Mouse (Mus musculus) myocyte (in vitro differentiated cells): ENCODE data around the gene Hltf.

Experiments
- MYOD1 ChIP-seq, 3 experiments: IDR thresholded peaks; one replicate each; pipeline ENCODE4 v1.6.1; 2011; ENCODE audit warnings: control low read depth in 2 of 3, low read depth in 2 of 3, mild to moderate bottlenecking in 2 of 3, moderate library complexity in 1 of 3; ENCODE audit not compliant: insufficient read length in 2 of 3, control insufficient read depth in 1 of 3
- POLR2A ChIP-seq: IDR thresholded peaks from one replicate; pipeline ENCODE4 v1.6.1; 2011; ENCODE audit warnings: low read depth, mild to moderate bottlenecking, control low read depth, moderate library complexity; ENCODE audit not compliant: insufficient read length
- TCF12 ChIP-seq: IDR thresholded peaks from one replicate; pipeline ENCODE4 v1.6.1; 2011; ENCODE audit warnings: mild to moderate bottlenecking, control low read depth; ENCODE audit not compliant: poor library complexity, insufficient read depth, severe bottlenecking
- USF1 ChIP-seq: IDR thresholded peaks from one replicate; pipeline ENCODE4 v1.6.1; 2011; ENCODE audit warnings: low read depth, mild to moderate bottlenecking, control low read depth, moderate library complexity

- TF ChIP-seq POLR2A (no peak), TCF12 (no peak), MYOD1 (IDR thresholded peaks at IDR 0.05; ENCODE audit: control insufficient read depth in 1 of 3, insufficient read length in 2 of 3, low read depth in 2 of 3) (no peak), USF1 (no peak)
These were observed 21.5 kb upstream of the Hltf start for GRCm38 (mm10) chr3:20036069-20036468.
